Mouse (Mus musculus) limb, embryonic 12.5 days (tissue): ENCODE data around the gene Afap1l2. TPM values are rescaled to one million over a fixed set of nuclear protein-coding genes. Genes with fewer than 3 reads are reported as not detected.
A peak's percentile ranks its signal among the peaks of the same experiment; 100 is the strongest.

Experiments used
- ATAC-seq: fragments of 200-750 bp; cut with Nextera tagmentation; 2 replicates; pipeline ENCODE4 v1.8.0; 2017; ENCODE audit warnings: low read depth, moderate TSS enrichment; ENCODE audit not compliant: insufficient number of reproducible peaks, insufficient read depth, low FRiP score, low TSS enrichment
- H3K27ac ChIP-seq: fragments of 300-500 bp; sonication (generic); 2 replicates; pipeline ENCODE4 v1.5.1; 2016; ENCODE audit warnings: mild to moderate bottlenecking, moderate library complexity
- H3K27me3 ChIP-seq: fragments of 300-500 bp; sonication (generic); 2 replicates; pipeline ENCODE4 v1.6.1; 2016; ENCODE audit warnings: mild to moderate bottlenecking, moderate library complexity
- H3K36me3 ChIP-seq: fragments of 300-500 bp; sonication (generic); 2 replicates; pipeline ENCODE4 v1.6.1; 2016; ENCODE audit warnings: mild to moderate bottlenecking, moderate library complexity
- H3K4me1 ChIP-seq: fragments of 300-500 bp; sonication (generic); replicated peaks from 2 replicates; pipeline ENCODE4 v1.6.1; 2016
- H3K4me2 ChIP-seq: fragments of 300-500 bp; sonication (generic); 2 replicates; pipeline ENCODE4 v1.6.1; 2016; ENCODE audit warnings: mild to moderate bottlenecking, moderate library complexity
- H3K4me3 ChIP-seq: fragments of 300-500 bp; sonication (generic); replicated peaks from 2 replicates; pipeline ENCODE4 v1.5.1; 2016; ENCODE audit warnings: mild to moderate bottlenecking
- H3K9ac ChIP-seq: fragments of 300-500 bp; sonication (generic); replicated peaks from 2 replicates; pipeline ENCODE4 v1.6.1; 2016; ENCODE audit warnings: mild to moderate bottlenecking, moderate library complexity
- H3K9me3 ChIP-seq: fragments of 300-500 bp; sonication (generic); 2 replicates; pipeline ENCODE4 v1.6.1; 2016; ENCODE audit warnings: mild to moderate bottlenecking, moderate library complexity
- WGBS: fragments of 180-500 bp; shearing (Covaris S2); methylation state at CpG from one replicate; pipeline ENCODE4 v1.1.7; 2016; 5-methylcytosine and 5-hydroxymethylcytosine counted together
- polyA plus RNA-seq: library from polyadenylated mRNA; unstranded; fragments of >200 nt; fragmentation: Nextera tagmentation; extraction: Ambion mirVana; gene quantifications from 2 replicates; pipeline ENCODE4 v1.2.1, GENCODE M21; 2016

Gene Afap1l2
- polyA plus RNA-seq, 1 experiment from 2014 or later: 2.3 TPM

- H3K4me1 ChIP-seq: peaks cover 38% of the 10 kb centered on the region
These were observed 14.3 kb downstream of the Afap1l2 start for GRCm38 (mm10) chr19:56993763-56994162.

DNA sequence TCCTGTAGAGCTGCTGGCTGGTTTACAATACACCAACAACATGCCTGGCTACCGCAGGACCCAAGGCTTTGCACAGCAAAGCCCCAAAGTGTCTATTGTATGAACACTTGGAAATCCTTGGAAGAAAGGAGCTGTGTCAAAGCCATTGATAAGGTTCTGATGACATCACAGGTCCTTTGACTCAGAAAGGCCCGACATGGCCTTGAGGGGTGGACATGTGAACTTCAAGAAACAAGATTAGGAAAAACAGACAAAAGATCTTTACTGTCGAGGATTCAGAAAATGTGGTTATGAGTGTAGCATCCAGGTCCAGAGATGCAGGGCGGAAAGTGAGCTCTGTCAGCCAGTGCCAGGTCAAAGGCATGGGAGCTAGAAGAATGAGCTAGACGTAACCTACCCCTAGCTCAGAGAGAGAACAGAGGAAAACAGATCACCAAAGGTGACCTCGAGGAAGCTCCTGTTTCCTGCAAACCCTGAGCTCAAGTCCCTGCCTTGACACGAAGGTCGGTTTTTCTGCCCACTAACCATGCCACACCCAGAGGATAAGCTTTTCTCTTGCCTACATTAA lies 15.0 kb downstream of the Afap1l2 start:
- H3K36me3 ChIP-seq: no peaks in the 10 kb centered on the region
- no peak overlapping the region for H3K4me3 ChIP-seq
- ATAC-seq: no peak
- H3K9ac ChIP-seq: no peak overlapping the region
- 82% methylated on average over 8 of the region's 8 CpGs for WGBS
- H3K4me2 ChIP-seq: no peak overlapping the region
- peaks cover 38% of the 10 kb centered on the region for H3K4me1 ChIP-seq
- H3K27me3 ChIP-seq: no peaks in the 10 kb centered on the region
- H3K9me3 ChIP-seq: no peaks in the 10 kb centered on the region
- no peak overlapping the region for H3K27ac ChIP-seq

More at GRCm38 (mm10) chr19:56993763-56994162, 14.3 kb downstream of the Afap1l2 start:
- Histone ChIP-seq H3K27me3 (no peaks in the 10 kb centered on the region), H3K4me2 (no peak overlapping the region), H3K36me3 (no peaks in the 10 kb centered on the region), H3K9ac (no peak overlapping the region), H3K9me3 (no peaks in the 10 kb centered on the region), H3K4me3 (no peak overlapping the region), H3K27ac (no peak overlapping the region)
- no peak for ATAC-seq
- WGBS: 85% methylated on average over 4 of the region's 4 CpGs

- Histone ChIP-seq H3K4me1 (peaks cover 20% of the 10 kb centered on the region), H3K4me2 (no peak overlapping the region), H3K9me3 (no peaks in the 10 kb centered on the region), H3K27ac (no peak overlapping the region), H3K4me3 (no peak overlapping the region), H3K9ac (no peak overlapping the region), H3K36me3 (no peaks in the 10 kb centered on the region), H3K27me3 (no peaks in the 10 kb centered on the region)
- 55% methylated on average over 14 of the region's 14 CpGs for WGBS
- no peak for ATAC-seq
These were observed 17.5 kb downstream of the Afap1l2 start for GRCm38 (mm10) chr19:56990367-56991111.

- Histone ChIP-seq H3K9ac (no peak overlapping the region), H3K27me3 (no peaks in the 10 kb centered on the region), H3K27ac (no peak overlapping the region), H3K9me3 (no peaks in the 10 kb centered on the region), H3K4me1 (peaks cover 16% of the 10 kb centered on the region), H3K4me2 (no peak overlapping the region), H3K36me3 (no peaks in the 10 kb centered on the region), H3K4me3 (no peak overlapping the region)
- no peak for ATAC-seq
- 83% methylated on average over 8 of the region's 8 CpGs for WGBS
These were observed 18.9 kb downstream of the Afap1l2 start for GRCm38 (mm10) chr19:56989171-56989570.

DNA sequence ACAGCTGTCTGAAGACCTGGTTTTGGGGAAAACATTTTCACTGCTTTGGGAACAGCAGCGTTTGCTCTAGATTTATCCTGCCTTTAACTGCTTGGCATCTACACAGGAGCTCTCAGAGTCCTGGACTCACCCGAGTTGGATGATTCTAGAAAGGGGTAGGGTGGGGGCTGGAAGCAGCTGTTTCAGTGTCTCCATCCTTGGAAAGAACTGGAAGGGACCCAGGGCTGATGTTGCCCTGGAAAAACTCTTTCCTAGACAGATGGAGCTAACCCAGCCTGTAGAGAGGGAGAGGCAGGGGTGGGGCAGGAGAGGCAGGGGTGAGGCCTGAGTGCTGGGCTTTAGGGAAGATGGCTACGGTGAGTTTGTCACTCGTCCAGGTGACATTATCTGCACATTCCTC lies 23.8 kb downstream of the Afap1l2 start:
- H3K36me3 ChIP-seq: no peaks in the 10 kb centered on the region

GRCm38 (mm10) chr19:56983757-56984156 lies 24.3 kb downstream of the Afap1l2 start:
- H3K4me1 ChIP-seq: peaks cover 11% of the 10 kb centered on the region
- no peaks in the 10 kb centered on the region for H3K27me3 ChIP-seq
- 74% methylated on average over 10 of the region's 10 CpGs for WGBS
- no peak overlapping the region for H3K4me2 ChIP-seq
- no peak for ATAC-seq
- no peak overlapping the region for H3K4me3 ChIP-seq
- H3K27ac ChIP-seq: no peak overlapping the region
- no peaks in the 10 kb centered on the region for H3K36me3 ChIP-seq
- no peak overlapping the region for H3K9ac ChIP-seq
- H3K9me3 ChIP-seq: no peaks in the 10 kb centered on the region

More for the DNA sequence above, 23.8 kb downstream of the Afap1l2 start:
- ATAC-seq: no peak
- Histone ChIP-seq H3K9me3 (no peaks in the 10 kb centered on the region), H3K4me2 (no peak overlapping the region), H3K27me3 (no peaks in the 10 kb centered on the region), H3K4me3 (no peak overlapping the region), H3K9ac (no peak overlapping the region), H3K27ac (no peak overlapping the region), H3K4me1 (peaks cover 15% of the 10 kb centered on the region)
- 70% methylated on average over 4 of the region's 4 CpGs for WGBS

- Histone ChIP-seq H3K27me3 (no peaks in the 10 kb centered on the region), H3K4me1 (0 out of 2 replicates have a peak, but pooled peaks cover 5% of the 10 kb centered on the region), H3K4me3 (no peak overlapping the region), H3K4me2 (no peak overlapping the region), H3K27ac (no peak overlapping the region), H3K9ac (no peak overlapping the region), H3K36me3 (no peaks in the 10 kb centered on the region), H3K9me3 (no peaks in the 10 kb centered on the region)
- no peak for ATAC-seq
- WGBS: 75% methylated on average over 9 of the region's 9 CpGs
These were observed 26.3 kb downstream of the Afap1l2 start for GRCm38 (mm10) chr19:56981760-56982159.

GRCm38 (mm10) chr19:56980803-56981202 lies 27.2 kb downstream of the Afap1l2 start:
- Histone ChIP-seq H3K4me1 (0 out of 2 replicates have a peak, but pooled peaks cover 5% of the 10 kb centered on the region), H3K9me3 (no peaks in the 10 kb centered on the region), H3K36me3 (no peaks in the 10 kb centered on the region), H3K4me2 (no peak overlapping the region), H3K27ac (no peak overlapping the region), H3K4me3 (no peak overlapping the region), H3K27me3 (no peaks in the 10 kb centered on the region), H3K9ac (no peak overlapping the region)
- no peak for ATAC-seq
- WGBS: 83% methylated on average over 2 of the region's 2 CpGs

DNA sequence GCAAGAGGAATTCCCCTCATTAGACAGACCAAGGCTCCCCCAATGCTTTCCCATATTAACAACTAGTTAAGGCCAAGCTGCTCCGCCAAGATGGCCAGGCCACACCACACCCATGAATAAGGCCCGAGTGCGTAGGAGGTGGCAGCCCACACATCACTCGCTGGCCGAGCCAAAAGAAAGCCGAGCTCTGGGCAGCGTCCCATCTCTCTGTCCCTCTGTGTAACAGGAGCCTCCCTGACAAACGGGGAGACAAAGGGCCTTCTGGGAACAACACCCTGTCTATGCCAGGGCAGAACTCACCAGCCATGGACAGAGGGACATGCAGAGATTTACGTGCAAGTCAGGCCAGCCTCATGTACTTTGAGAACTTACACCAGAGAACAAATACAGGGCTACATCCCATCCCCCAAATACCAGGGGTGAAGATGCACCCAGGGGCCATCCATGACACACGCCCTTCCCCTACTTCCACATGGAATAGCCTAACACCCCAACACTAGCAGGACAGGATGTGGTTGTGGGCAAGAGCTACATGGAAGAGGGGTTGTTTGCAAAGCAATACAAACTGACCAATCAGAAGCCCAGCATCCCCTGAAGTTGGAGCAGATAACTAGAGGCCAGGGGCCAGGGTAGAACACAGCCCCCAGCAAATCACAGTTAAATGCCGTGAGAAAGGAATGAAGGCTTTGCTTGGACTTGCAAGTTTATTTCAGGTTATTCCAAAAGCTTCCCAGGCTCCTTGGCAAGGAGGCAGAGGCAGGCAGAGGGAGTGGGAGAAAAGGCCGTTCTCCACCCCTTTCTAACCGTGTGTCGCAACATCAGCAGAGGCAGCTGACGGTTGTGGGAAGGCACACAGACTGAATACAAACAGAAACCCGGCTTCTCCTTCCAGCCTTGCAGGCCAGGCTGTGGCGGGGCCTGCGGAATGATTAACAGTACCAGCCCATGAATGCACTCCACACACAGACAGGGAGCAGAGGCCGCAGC lies 30.8 kb downstream of the Afap1l2 start:
- H3K36me3 ChIP-seq: no peaks in the 10 kb centered on the region
- no peak overlapping the region for H3K4me2 ChIP-seq
- 68% methylated on average over 19 of the region's 19 CpGs for WGBS
- no peaks in the 10 kb centered on the region for H3K9me3 ChIP-seq
- no peak overlapping the region for H3K4me3 ChIP-seq
- peak overlapping the region; percentile 5; the same call in 1 of the 2 replicates for H3K27ac ChIP-seq
- ATAC-seq: no peak
- no peaks in the 10 kb centered on the region for H3K27me3 ChIP-seq
- H3K4me1 ChIP-seq: 0 out of 2 replicates have a peak, but pooled peaks cover 7% of the 10 kb centered on the region
- no peak overlapping the region for H3K9ac ChIP-seq

DNA sequence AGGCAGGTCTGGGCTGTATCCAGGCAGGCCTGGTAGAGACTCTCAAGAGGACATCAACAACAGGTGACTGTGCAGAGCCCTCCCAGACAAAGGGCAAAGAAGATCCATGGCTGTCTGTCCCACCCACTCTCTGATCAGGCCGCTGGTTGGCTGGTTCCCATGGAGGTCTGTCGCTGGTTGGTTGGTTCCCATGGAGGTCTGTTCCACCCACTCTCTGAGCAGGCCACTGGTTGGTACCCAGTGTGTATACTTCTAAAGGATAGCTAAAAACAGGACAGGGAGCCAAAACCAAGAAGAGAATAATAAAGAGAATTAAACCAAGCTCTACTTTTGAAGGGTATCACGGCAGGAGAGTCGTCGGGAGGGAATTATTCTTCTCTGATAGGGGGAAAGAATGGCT lies 31.5 kb downstream of the Afap1l2 start:
- 91% methylated on average over 5 of the region's 5 CpGs for WGBS
- no peak for ATAC-seq
- H3K4me2 ChIP-seq: no peak overlapping the region
- 0 out of 2 replicates have a peak, but pooled peaks cover 5% of the 10 kb centered on the region for H3K4me1 ChIP-seq
- H3K27ac ChIP-seq: no peak overlapping the region
- H3K9me3 ChIP-seq: no peaks in the 10 kb centered on the region
- H3K4me3 ChIP-seq: no peak overlapping the region
- H3K9ac ChIP-seq: no peak overlapping the region
- H3K27me3 ChIP-seq: no peaks in the 10 kb centered on the region
- no peaks in the 10 kb centered on the region for H3K36me3 ChIP-seq

DNA sequence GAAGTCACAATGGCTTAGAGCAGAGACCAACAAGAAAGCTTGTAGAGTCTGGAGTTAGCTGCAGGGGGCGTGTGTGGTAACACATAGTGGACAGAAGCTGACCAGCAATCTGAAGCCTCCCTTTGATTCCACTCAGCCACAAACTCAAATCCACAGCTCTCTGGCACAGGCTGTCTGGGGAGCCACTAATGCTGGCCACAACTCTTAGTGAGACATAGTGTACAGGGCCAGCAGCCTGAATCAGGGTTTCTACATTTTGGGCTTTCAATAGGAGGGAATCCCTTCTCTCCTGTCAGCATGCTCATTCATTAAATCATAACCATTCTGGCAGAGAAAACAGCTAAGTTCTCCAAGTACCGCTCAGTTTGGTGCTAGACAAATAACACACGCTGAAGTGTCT lies 32.5 kb downstream of the Afap1l2 start:
- Histone ChIP-seq H3K27ac (no peak overlapping the region), H3K4me1 (0 out of 2 replicates have a peak, but pooled peaks cover 8% of the 10 kb centered on the region), H3K4me3 (no peak overlapping the region), H3K4me2 (no peak overlapping the region), H3K27me3 (no peaks in the 10 kb centered on the region), H3K9ac (no peak overlapping the region), H3K36me3 (no peaks in the 10 kb centered on the region), H3K9me3 (no peaks in the 10 kb centered on the region)
- 92% methylated on average over 3 of the region's 3 CpGs for WGBS
- no peak for ATAC-seq
